Mouse (Mus musculus): Measurements from ENCODE around the gene Mark4. TPM values are rescaled to one million over a fixed set of nuclear protein-coding genes. Genes with fewer than 3 reads are reported as not detected.

Mark4 gene
- polyA plus RNA-seq, 1 experiment from 2014 or later: 7.9 TPM

GRCm38 (mm10) chr7:19500420-19501363, 42.1 kb upstream of the Mark4 start:
- no peak for TF ChIP-seq CTCF (IDR thresholded peaks at IDR 0.05; ENCODE audit: low read depth)
- H3K4me1 ChIP-seq (replicated peaks; ENCODE audit: insufficient read depth, low read length): no peaks in the 10 kb centered on the region; the same call in 1 of the 2 replicates
- H3K4me3 ChIP-seq (replicated peaks; ENCODE audit: low read depth, low read length): no peak overlapping the region
- ATAC-seq (replicated peaks; ENCODE audit: low FRiP score, low read depth): no peak
- no peak overlapping the region for H3K27ac ChIP-seq
- no peaks in the 10 kb centered on the region for H3K27me3 ChIP-seq (ENCODE audit: insufficient read depth, low read length)
- H3K36me3 ChIP-seq (ENCODE audit: insufficient read depth, low read length): no peaks in the 10 kb centered on the region
- no peak overlapping the region for H3K4me2 ChIP-seq (ENCODE audit: low read length)
- DNase-seq (ENCODE audit: low spot score): no peak
- H3K9ac ChIP-seq (ENCODE audit: low read depth, low read length): no peak overlapping the region
- WGBS: 62% methylated on average over 12 of the region's 12 CpGs
- no peaks in the 10 kb centered on the region for H3K9me3 ChIP-seq (replicated peaks; ENCODE audit: low read length)

- no peak for TF ChIP-seq CTCF (IDR thresholded peaks at IDR 0.05; ENCODE audit: low read depth)
- no peak for DNase-seq (ENCODE audit: low spot score)
- H3K36me3 ChIP-seq (ENCODE audit: insufficient read depth, low read length): no peaks in the 10 kb centered on the region
- H3K27me3 ChIP-seq (ENCODE audit: insufficient read depth, low read length): no peaks in the 10 kb centered on the region
- no peak overlapping the region for H3K27ac ChIP-seq
- 40% methylated on average over 4 of the region's 4 CpGs for WGBS
- H3K4me3 ChIP-seq (replicated peaks; ENCODE audit: low read depth, low read length): no peak overlapping the region
- no peak overlapping the region for H3K4me2 ChIP-seq (ENCODE audit: low read length)
- H3K9me3 ChIP-seq (replicated peaks; ENCODE audit: low read length): no peaks in the 10 kb centered on the region
- ATAC-seq (replicated peaks; ENCODE audit: low FRiP score, low read depth): no peak
- H3K4me1 ChIP-seq (replicated peaks; ENCODE audit: insufficient read depth, low read length): no peaks in the 10 kb centered on the region; the same call in 1 of the 2 replicates
- no peak overlapping the region for H3K9ac ChIP-seq (ENCODE audit: low read depth, low read length)
Measured at GRCm38 (mm10) chr7:19498326-19498725, 39.7 kb upstream of the Mark4 start.

GRCm38 (mm10) chr7:19496214-19496555, 37.6 kb upstream of the Mark4 start:
- Histone ChIP-seq H3K4me2 (ENCODE audit: low read length) (no peak overlapping the region), H3K27ac (no peak overlapping the region), H3K9ac (ENCODE audit: low read depth, low read length) (no peak overlapping the region), H3K36me3 (ENCODE audit: insufficient read depth, low read length) (no peaks in the 10 kb centered on the region), H3K4me3 (replicated peaks; ENCODE audit: low read depth, low read length) (no peak overlapping the region), H3K9me3 (replicated peaks; ENCODE audit: low read length) (no peaks in the 10 kb centered on the region), H3K4me1 (replicated peaks; ENCODE audit: insufficient read depth, low read length) (no peaks in the 10 kb centered on the region; the same call in 1 of the 2 replicates), H3K27me3 (ENCODE audit: insufficient read depth, low read length) (no peaks in the 10 kb centered on the region; the same call in 1 of the 2 replicates)
- DNase-seq (ENCODE audit: low spot score) (no peak), ATAC-seq (replicated peaks; ENCODE audit: low FRiP score, low read depth) (no peak)
- WGBS: 58% methylated on average over 5 of the region's 5 CpGs
- TF ChIP-seq CTCF (IDR thresholded peaks at IDR 0.05; ENCODE audit: low read depth): no peak

GRCm38 (mm10) chr7:19495521-19496213, 37.0 kb upstream of the Mark4 start:
- Histone ChIP-seq H3K9ac (ENCODE audit: low read depth, low read length) (no peak overlapping the region), H3K4me1 (replicated peaks; ENCODE audit: insufficient read depth, low read length) (no peaks in the 10 kb centered on the region; the same call in 1 of the 2 replicates), H3K27me3 (ENCODE audit: insufficient read depth, low read length) (peaks cover under 1% of the 10 kb centered on the region; the same call in 1 of the 2 replicates), H3K27ac (0 out of 2 replicates have a peak overlapping the region, but pooled peaks have one; percentile 47), H3K9me3 (replicated peaks; ENCODE audit: low read length) (no peaks in the 10 kb centered on the region), H3K4me3 (replicated peaks; ENCODE audit: low read depth, low read length) (no peak overlapping the region), H3K4me2 (ENCODE audit: low read length) (no peak overlapping the region), H3K36me3 (ENCODE audit: insufficient read depth, low read length) (no peaks in the 10 kb centered on the region)
- no peak for DNase-seq (ENCODE audit: low spot score)
- 35% methylated on average over 20 of the region's 20 CpGs for WGBS
- no peak for TF ChIP-seq CTCF (IDR thresholded peaks at IDR 0.05; ENCODE audit: low read depth)
- peak; percentile 29; the same call in 1 of the 2 replicates for ATAC-seq (replicated peaks; ENCODE audit: low FRiP score, low read depth)

GRCm38 (mm10) chr7:19494751-19495474, 36.3 kb upstream of the Mark4 start:
- H3K27ac ChIP-seq: peak overlapping the region; percentile 47; the same call in 1 of the 2 replicates
- DNase-seq (ENCODE audit: low spot score) (no peak), ATAC-seq (replicated peaks; ENCODE audit: low FRiP score, low read depth) (no peak)
- TF ChIP-seq CTCF (IDR thresholded peaks at IDR 0.05; ENCODE audit: low read depth): no peak
- H3K4me3 ChIP-seq (replicated peaks; ENCODE audit: low read depth, low read length): no peak overlapping the region
- H3K27me3 ChIP-seq (ENCODE audit: insufficient read depth, low read length): peaks cover 3% of the 10 kb centered on the region; the same call in 1 of the 2 replicates
- 81% methylated on average over 25 of the region's 25 CpGs for WGBS
- no peak overlapping the region for H3K4me2 ChIP-seq (ENCODE audit: low read length)
- no peak overlapping the region for H3K9ac ChIP-seq (ENCODE audit: low read depth, low read length)
- H3K9me3 ChIP-seq (replicated peaks; ENCODE audit: low read length): no peaks in the 10 kb centered on the region
- no peaks in the 10 kb centered on the region; the same call in 1 of the 2 replicates for H3K4me1 ChIP-seq (replicated peaks; ENCODE audit: insufficient read depth, low read length)
- no peaks in the 10 kb centered on the region for H3K36me3 ChIP-seq (ENCODE audit: insufficient read depth, low read length)

All from kidney, postnatal 0 days (tissue).